Mouse (Mus musculus): Measurements from ENCODE around the gene Dhrs4.
A peak's percentile ranks its signal among the peaks of the same experiment; 100 is the strongest.

The Dhrs4 gene

DNA sequence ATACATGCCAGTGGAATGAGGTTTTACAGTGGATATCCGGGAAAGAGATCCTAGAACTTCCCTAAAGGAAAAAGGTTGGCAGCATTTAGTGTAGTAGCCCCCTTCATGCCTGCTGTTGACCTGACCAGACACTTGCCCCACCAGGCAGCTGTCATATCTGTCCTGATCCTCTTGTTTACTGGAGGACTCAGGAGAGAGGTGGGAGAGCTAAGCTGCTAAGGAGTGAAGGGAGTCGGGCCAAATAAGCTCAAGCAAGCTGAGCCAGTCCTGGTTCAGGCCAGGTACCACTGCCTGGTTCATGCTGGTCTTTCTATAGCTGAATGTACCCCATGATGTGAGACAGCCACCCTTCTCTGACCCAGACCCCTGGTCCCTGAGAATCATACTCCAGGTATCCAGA lies 48.1 kb downstream of the Dhrs4 start:
- DNase-seq (ENCODE audit: low read depth, low spot score) = peak; percentile 58

DNA sequence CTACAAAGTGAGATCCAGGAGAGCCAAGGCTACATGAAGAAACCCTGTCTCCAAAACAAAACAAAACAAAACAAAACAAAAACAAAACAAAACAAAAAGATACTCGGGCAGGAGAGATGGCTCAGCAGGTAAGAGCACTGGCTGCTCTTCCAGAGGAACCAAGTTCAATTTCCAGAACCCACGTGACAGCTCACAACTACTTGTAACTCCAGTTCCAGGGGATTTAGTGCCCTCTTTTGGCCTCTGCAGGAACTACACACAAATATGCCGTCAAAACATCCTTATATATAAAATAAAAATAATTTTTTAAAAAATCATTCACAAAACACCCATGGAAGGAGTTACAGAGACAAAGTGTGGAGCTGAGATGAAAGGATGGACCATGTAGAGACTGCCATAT lies 49.4 kb downstream of the Dhrs4 start:
- no peak for DNase-seq (ENCODE audit: low read depth, low spot score)

DNA sequence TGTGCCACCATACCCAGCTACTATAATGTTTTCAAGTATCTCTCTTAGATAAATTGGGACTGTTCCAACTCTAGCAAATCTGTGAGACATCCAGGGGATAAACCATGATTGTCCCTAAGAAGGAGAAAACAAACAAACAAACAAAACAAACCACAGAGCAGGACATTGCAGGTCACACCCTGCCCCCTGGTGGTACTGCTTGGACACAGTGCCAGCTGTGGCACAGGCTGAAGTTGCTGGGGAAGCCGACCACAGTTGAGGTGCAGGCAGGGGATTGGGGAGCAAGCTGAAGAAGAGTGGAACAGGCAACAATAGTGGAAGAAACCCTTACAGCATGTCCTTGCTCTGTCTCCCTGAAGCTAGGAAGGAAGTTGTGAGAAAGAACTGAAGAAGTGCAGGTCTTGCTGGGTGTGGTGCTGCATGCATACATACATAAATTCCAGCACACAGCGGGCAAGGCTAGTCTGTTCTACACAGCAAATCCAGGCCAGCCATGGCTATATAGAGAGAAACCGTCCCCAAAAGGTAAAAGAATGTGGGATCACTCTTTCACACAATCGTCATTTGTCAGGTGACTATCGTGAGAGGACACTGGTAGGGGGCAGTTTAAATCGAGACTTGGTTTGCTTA lies 57.7 kb downstream of the Dhrs4 start:
- no peak for DNase-seq (ENCODE audit: low read depth, low spot score)
